Mouse (Mus musculus) olfactory bulb, adult 2 months (tissue): ENCODE measurements around the gene Dnajb6. TPM values are rescaled to one million over a fixed set of nuclear protein-coding genes. Genes with fewer than 3 reads are reported as not detected.

Experiments
- H3K27ac ChIP-seq: fragments of 200-500 bp; 2 replicates; pipeline ENCODE4 v1.5.1; 2012; ENCODE audit warnings: low read depth, low read length; ENCODE audit not compliant: insufficient read depth
- H3K4me1 ChIP-seq: fragments of 200-500 bp; 2 replicates; pipeline ENCODE4 v1.6.1; 2012; ENCODE audit warnings: low read length; ENCODE audit not compliant: control insufficient read depth, insufficient read depth
- H3K4me3 ChIP-seq: fragments of 200-500 bp; 2 replicates; pipeline ENCODE4 v1.5.1; 2012; ENCODE audit warnings: mild to moderate bottlenecking, low read depth, low read length, moderate library complexity; ENCODE audit not compliant: insufficient read depth
- CTCF ChIP-seq: fragments of 200-500 bp; IDR thresholded peaks from 2 replicates; pipeline ENCODE4 v1.5.1; 2012; ENCODE audit warnings: low read depth, mild to moderate bottlenecking, low read length, moderate library complexity; ENCODE audit not compliant: insufficient read depth
- POLR2A ChIP-seq: fragments of 200-500 bp; IDR thresholded peaks from 2 replicates; pipeline ENCODE4 v1.6.1; 2012; ENCODE audit warnings: mild to moderate bottlenecking, low read depth, low read length, moderate library complexity; ENCODE audit not compliant: insufficient read depth
- WGBS: fragments of 180-500 bp; shearing (Covaris S2); methylation state at CpG from one replicate; pipeline ENCODE4 v1.1.7; 2018; 5-methylcytosine and 5-hydroxymethylcytosine counted together
- polyA plus RNA-seq: library from polyadenylated mRNA; stranded (reverse); fragments of >200 nt; gene quantifications from 2 replicates; pipeline ENCODE4 v1.2.4, GENCODE M21; 2012; ENCODE audit warnings: low replicate concordance; ENCODE audit not compliant: missing spikeins, insufficient read depth, insufficient read length

Gene Dnajb6
- 484 TPM in 1 of 2 replicates, not detected in the other for polyA plus RNA-seq

DNA sequence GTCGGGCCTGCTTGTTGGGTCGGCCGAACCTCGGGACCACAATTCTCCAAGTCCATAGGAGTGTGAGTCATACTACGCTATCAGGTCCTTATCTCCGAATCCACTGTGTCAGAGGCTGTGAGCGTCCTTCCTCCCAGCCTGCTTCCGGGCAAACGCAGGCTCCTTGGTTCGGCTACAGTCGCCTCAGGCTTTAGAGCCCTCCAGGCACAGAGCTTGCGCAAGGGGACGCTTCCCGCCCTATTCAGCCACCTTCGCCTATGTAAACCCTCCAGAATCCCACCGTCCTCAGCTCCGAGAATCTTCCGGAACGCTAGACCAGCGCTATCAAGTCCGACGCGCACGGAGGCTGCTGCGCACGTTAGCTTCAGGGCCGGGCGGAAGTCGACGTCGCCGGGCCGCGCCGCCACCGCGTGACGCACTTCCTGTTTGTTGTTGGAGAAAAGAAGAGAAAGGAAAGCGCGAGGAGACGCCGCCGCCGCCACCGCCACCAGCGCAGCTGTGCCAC is at the start of gene Dnajb6, which contains the start of gene Gm5129:
Dnajb6 (plus strand) TSS at position 132 of the 505 bp plus-strand sequence.
Gm5129 (minus strand) TSS at position 380 of the 505 bp plus-strand sequence.
- Histone ChIP-seq H3K4me3 (peak within 1 kb of the TSS; percentile 68), H3K4me1 (peaks cover 7% of the 10 kb centered on the region), H3K27ac (peak within 1 kb of the TSS; percentile 99)
- TF ChIP-seq CTCF (no peak), POLR2A (peak; percentile 79)
- WGBS = under 1% methylated on average over 46 of the region's 46 CpGs

GRCm38 (mm10) chr5:29687671-29688070 is 47.8 kb upstream of the Dnajb6 start:
- WGBS = 58% methylated on average over 3 of the region's 3 CpGs
- H3K4me1 ChIP-seq = no peaks in the 10 kb centered on the region
- TF ChIP-seq POLR2A = no peak
- no peak for TF ChIP-seq CTCF
- no peak overlapping the region for H3K27ac ChIP-seq
- no peak overlapping the region for H3K4me3 ChIP-seq

DNA sequence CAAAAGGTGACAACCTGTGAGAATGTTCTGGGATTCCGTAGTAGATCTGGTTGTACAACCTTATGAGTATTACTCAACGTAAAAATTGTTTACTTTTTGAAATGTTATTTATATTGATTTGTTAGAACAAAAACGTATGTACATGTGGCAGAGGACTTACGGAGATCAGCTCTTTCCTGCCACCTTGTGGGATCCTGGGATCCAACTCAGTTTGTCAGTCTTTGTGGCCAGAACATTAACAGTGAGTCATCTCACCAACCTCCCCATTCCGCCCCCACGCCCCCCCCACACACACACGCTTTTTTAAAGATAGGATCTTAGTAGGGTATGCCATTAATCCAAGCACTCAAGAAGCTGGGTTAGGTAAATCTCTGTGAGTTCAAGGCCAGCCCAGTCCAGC is 47.1 kb upstream of the Dnajb6 start:
- no peak for TF ChIP-seq POLR2A
- TF ChIP-seq CTCF = no peak
- no peak overlapping the region for H3K4me3 ChIP-seq
- no peaks in the 10 kb centered on the region for H3K4me1 ChIP-seq
- 60% methylated on average over 7 of the region's 7 CpGs for WGBS
- no peak overlapping the region for H3K27ac ChIP-seq

DNA sequence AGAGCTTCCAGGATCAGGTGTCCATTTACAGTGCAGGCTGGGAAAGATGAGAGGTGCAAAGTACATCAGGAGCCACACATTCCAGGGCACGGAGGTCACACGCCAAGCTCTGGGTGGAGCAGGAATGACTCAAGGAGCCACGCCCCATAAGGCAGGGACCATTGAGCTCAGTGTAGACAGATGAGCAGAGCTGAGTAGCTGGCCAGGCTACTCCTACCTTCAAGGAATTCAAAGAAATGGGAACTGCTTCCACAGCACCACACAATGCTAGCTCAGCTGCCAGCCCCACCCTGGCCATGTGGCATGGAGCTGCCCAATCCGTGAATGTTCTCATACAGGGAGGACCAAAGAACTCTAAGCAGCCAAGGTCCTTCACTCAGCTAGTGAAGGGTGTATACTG is 37.0 kb upstream of the Dnajb6 start:
- 86% methylated on average over 4 of the region's 4 CpGs for whole genome bisulfite sequencing
- Histone ChIP-seq H3K27ac (no peak overlapping the region), H3K4me3 (no peak overlapping the region), H3K4me1 (no peaks in the 10 kb centered on the region)
- TF ChIP-seq CTCF (no peak), POLR2A (no peak)

DNA sequence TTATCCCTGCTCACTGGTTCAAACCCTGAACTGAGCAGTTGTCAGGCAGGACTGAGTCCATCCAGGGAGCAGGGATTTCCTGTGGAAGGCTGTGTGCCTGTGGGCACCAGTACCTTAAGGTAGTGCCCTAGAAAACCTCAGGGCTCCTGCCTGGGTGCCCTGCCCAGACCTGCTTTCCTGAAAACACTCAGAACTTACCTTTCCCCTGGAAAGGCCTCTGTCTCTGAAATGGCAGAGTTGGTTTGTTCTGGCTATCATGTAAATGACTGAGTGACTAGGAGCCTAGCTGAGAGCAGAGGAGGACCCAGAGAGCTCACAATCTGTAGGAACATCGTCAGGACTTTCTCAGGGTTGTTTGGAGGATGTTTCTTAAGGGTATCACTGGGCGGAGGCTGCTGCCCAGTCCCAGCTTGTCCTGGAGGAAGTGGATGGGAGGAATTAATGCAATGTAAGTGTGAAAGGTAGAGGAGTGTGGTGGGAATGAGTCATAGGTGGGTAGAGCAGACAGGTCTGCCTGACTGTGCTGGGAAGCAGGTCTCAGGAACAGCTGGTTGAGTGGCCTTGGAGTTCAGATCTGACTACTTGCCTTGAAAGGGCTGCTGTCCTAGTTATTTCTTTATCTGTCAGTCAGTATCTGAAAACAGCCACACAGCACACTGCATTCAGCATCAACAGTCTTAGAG is 35.8 kb upstream of the Dnajb6 start:
- no peak overlapping the region for H3K27ac ChIP-seq
- 84% methylated on average over 2 of the region's 2 CpGs for WGBS
- TF ChIP-seq POLR2A (no peak), CTCF (no peak)
- H3K4me3 ChIP-seq = no peak overlapping the region
- H3K4me1 ChIP-seq = no peaks in the 10 kb centered on the region

DNA sequence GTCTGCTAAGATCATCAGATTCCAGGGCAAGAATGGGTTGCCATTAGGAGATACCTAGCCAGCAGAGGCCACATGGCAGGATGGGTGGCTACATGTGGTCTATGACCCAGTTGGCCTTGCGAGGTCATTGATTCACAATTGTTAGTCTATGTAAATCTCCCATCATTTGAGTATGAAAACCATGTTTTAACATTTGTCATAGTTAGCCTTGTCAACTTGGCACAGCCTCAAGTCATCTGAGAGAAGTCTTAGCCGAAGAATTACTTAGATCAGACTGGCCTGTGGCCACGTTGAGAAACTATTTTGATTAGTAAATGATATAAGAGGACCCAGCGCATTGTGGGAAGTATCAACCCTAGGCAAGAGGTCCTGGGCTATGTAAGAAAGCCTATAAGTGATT is 28.2 kb upstream of the Dnajb6 start:
- TF ChIP-seq CTCF (no peak), POLR2A (no peak)
- WGBS = 87% methylated on average over 4 of the region's 4 CpGs
- H3K4me3 ChIP-seq = no peak overlapping the region
- H3K27ac ChIP-seq = no peak overlapping the region
- H3K4me1 ChIP-seq = peaks cover 2% of the 10 kb centered on the region; the same call in 1 of the 2 replicates

- WGBS = 26% methylated on average over 5 of the region's 5 CpGs
- Histone ChIP-seq H3K4me1 (peaks cover 2% of the 10 kb centered on the region; the same call in 1 of the 2 replicates), H3K27ac (no peak overlapping the region), H3K4me3 (no peak overlapping the region)
- TF ChIP-seq POLR2A = no peak
- TF ChIP-seq CTCF = no peak
Observed at GRCm38 (mm10) chr5:29708258-29708657, 27.2 kb upstream of the Dnajb6 start.

- H3K27ac ChIP-seq = no peak overlapping the region
- no peak for TF ChIP-seq POLR2A
- H3K4me1 ChIP-seq = peaks cover 2% of the 10 kb centered on the region; the same call in 1 of the 2 replicates
- no peak overlapping the region for H3K4me3 ChIP-seq
Observed at GRCm38 (mm10) chr5:29711631-29712030, 23.9 kb upstream of the Dnajb6 start.

- Histone ChIP-seq H3K4me3 (no peak overlapping the region), H3K27ac (no peak overlapping the region), H3K4me1 (peaks cover 2% of the 10 kb centered on the region; the same call in 1 of the 2 replicates)
- TF ChIP-seq CTCF = no peak
- TF ChIP-seq POLR2A = no peak
- WGBS = 45% methylated on average over 1 of the region's 1 CpGs
Observed at GRCm38 (mm10) chr5:29712906-29713305, 22.6 kb upstream of the Dnajb6 start.

GRCm38 (mm10) chr5:29721159-29721558 is 14.3 kb upstream of the Dnajb6 start:
- 24% methylated on average over 1 of the region's 1 CpGs for WGBS
- Histone ChIP-seq H3K27ac (no peak overlapping the region), H3K4me1 (no peaks in the 10 kb centered on the region), H3K4me3 (no peak overlapping the region)
- TF ChIP-seq POLR2A (no peak), CTCF (no peak)
